Mouse (Mus musculus) heart, adult 18-20 months (tissue): ENCODE results near the gene BC016579. TPM values are rescaled to one million over a fixed set of nuclear protein-coding genes. Genes with fewer than 3 reads are reported as not detected.

Experiments
- DNase-seq, 2 experiments: peaks; one replicate each; pipeline ENCODE4 v3.0.0; 2021 to 2022; ENCODE audit warnings: mixed read lengths in 1 of 2
- total RNA-seq, 2 experiments: library from RNA; stranded (reverse); gene quantifications; 2 replicates each; pipeline ENCODE4 v1.2.3; 2021

Gene BC016579
- total RNA-seq, 2 experiments from 2014 or later: not detected

GRCm38 (mm10) chr16:45641301-45641700, 12.6 kb downstream of the BC016579 start:
- no peak for DNase-seq

GRCm38 (mm10) chr16:45640070-45640762, 13.7 kb downstream of the BC016579 start:
- no peak for DNase-seq

DNA sequence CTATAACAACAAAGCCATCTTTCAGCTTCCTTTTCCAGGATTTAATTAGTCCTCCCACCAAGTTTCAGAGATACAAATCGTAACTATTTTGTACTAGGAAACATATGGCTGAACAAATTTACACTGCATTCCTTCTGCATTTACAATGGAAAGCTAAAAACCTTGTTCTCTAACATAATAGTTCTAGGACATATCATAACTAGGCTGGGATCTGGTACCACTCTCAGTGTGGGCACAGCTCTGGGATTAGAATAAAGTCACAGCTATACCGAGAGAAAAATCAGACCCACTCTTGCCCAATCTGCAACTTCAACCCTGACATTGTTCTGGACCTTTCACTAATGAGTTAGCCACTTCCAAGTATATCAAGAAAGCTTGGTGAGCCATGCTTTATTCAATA, 18.0 kb downstream of the BC016579 start:
- DNase-seq: no peak

DNA sequence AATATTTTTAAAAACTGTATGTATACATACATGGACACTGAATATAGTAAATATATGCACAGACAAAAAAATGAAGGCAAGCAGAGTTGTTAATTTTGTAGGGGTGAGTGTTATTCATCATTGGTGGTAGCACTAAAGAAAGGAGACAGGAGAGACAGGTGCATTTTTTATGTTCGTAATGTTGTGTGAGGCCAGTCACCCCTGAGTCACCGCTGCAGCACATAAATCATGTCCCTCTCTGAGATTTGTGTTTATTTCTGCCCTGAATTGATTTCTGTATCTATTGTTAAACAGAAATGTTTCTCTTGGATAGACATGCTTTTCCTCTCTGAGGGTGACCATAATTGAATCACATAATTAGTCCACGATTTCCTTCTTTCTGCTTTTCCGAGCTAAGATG, 21.4 kb downstream of the BC016579 start:
- no peak for DNase-seq

- DNase-seq: peak; percentile 49 to 78
Observed at GRCm38 (mm10) chr16:45630347-45630960, 23.4 kb downstream of the BC016579 start.

GRCm38 (mm10) chr16:45629497-45630105, 24.3 kb downstream of the BC016579 start:
- no peak for DNase-seq

DNA sequence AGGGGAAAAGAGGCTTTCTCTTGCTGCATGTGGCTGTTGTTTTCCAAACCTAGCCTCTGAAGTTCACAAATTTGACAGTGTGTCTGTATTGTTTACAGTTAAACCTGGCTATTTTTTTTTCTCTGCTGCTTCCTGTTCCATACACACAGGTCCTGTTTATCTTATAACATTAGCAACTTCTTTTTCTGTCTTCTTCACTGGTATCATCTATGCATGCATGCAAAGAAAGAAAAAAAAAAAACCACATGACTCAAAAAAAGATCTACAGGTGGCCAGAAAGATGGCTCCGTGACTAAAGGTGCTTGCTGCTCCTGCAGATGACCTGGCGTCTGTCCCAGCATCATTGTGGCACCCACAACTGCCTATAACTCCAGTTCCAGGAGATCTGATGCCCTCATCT, 28.5 kb downstream of the BC016579 start:
- DNase-seq: no peak

GRCm38 (mm10) chr16:45624791-45625190, 29.1 kb downstream of the BC016579 start:
- no peak for DNase-seq

- no peak for DNase-seq
Observed at GRCm38 (mm10) chr16:45623230-45623629, 30.6 kb downstream of the BC016579 start.

DNA sequence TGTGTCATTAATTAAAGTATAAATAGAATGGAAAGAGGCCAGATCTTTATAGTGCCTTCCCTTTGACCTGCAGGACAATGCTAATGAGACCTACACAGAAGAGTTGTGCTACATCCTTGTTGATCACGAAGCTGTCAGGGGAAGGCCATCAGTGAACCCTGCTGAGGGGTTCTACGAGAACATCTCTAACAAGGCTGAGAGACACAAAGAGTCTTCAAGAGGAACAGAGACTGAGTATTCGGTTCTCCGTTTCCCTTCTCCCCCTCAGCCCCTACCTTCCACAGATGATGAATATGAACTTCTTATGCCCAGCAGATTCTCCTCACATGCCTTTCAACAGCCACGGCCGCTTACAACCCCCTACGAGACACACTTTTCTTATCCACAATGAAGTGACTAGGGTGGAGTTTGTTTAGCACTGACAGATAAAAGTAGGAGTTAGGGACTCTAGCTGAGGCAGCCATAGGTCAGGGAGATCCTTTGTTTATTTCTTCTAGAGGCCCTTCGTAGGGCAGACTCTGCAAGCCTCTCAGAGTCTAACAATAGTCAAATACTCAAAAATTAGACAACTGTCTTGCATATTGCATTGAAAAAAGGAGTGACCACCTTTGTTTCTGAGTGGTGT, 34.0 kb downstream of the BC016579 start:
- DNase-seq: no peak

- no peak for DNase-seq
Observed at GRCm38 (mm10) chr16:45615944-45616343, 37.9 kb downstream of the BC016579 start.

DNA sequence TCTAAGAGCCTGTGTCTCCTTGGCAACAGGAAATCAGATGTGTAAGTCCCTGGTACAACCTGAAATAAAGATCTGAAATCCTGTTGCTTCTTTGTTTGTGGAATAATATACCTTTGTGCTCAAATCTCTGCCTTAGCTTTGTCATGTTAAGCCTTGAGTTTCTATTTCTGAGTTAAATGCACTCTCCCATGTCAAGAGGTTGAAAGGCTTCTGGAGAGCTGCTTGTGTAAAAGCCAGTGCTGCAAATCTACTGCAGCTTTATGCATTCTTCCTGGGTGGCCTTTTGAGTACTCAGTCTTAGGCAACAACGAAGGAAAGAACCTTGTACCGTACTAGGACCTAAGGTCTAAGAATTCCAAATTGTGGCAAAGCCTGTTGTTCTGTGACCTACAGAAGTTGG, 40.6 kb downstream of the BC016579 start:
- no peak for DNase-seq

- no peak for DNase-seq
Observed at GRCm38 (mm10) chr16:45610267-45610666, 43.6 kb downstream of the BC016579 start, which contains the start of gene Gcsam. Gene Gcsam, plus strand, starts transcription at chr16:45610380.

DNA sequence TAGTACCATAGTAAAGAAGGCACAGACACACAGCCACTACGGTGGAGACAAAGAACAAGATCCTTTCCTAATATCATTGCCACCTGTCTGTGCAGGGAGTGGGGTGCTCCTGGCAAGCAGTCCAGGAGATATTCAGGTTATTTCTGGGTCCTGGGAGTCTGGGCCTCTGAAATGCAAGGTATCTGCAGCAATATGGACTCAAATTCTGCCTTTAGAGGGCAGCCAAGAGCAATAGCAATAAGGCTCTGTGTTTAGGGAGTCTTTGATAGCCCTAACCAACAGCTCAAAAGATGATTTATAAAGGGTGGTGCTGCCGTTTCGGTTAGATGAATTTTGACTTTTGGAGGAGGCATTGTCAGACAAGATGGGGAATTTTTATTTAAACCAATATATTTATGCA, 44.6 kb downstream of the BC016579 start:
- peak; percentile 13 to 49 for DNase-seq

- peak; percentile 6 to 15 for DNase-seq
Observed at GRCm38 (mm10) chr16:45608481-45608954, 45.4 kb downstream of the BC016579 start.

DNA sequence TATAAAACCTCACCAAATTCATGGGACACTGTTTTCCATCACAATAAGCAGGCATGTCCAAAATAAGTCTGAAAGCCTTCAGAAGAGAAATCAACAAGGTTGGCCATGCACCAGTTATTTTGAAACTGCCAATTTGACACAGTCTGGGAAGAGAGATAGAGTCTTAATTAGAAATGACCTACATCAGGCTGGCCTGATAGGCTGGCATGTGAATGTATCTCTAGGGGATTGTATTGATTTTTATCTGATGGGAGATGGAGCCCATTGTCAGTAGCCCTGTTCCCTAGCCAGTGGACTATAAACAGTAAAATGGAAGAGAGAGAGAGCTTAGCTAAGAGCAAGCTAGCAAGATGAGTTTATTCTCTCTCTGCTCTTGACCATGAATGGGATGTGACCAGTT, 58.4 kb downstream of the BC016579 start:
- no peak for DNase-seq

GRCm38 (mm10) chr16:45593656-45594055, 60.2 kb downstream of the BC016579 start:
- DNase-seq: no peak

- no peak for DNase-seq
Observed at GRCm38 (mm10) chr16:45582512-45582911, 71.4 kb downstream of the BC016579 start.

DNA sequence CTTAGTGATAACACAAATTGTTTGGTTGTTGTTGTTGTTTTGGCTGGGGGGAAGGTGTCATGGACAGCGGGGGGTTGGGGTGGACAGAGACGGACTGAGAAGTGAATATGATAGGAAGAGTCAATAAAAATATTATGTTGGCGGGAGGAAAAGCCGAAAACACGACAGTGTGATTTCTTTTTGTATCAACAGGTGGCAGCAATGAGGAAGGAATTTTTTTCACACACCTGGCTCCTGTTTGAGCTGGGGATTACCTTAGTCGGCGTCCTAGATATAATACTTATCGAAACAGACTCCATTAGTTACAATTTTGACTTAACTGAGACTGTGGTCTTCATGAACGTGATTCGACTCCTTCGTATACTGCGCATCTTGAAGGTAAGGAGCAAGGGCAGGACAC, 74.0 kb downstream of the BC016579 start:
- DNase-seq: no peak
